Mouse (Mus musculus): ENCODE measurements around the gene Rpl36a-ps1. TPM values are rescaled to one million over a fixed set of nuclear protein-coding genes. Genes with fewer than 3 reads are reported as not detected.

Gene Rpl36a-ps1
- polyA plus RNA-seq, 1 experiment from 2014 or later, result 1.1 TPM

Other genes with a start within 250 kb of the Rpl36a-ps1 start
- gene Mzt1, start 51.8 kb upstream of the Rpl36a-ps1 start, polyA plus RNA-seq (2015; fragmentation: Nextera tagmentation; extraction: Ambion mirVana), result 125 and 128 TPM in 2 replicates
- 26.1 and 27.9 TPM in 2 replicates for gene Bora, start 51.9 kb upstream of the Rpl36a-ps1 start, polyA plus RNA-seq (2015; fragmentation: Nextera tagmentation; extraction: Ambion mirVana)
- gene Pibf1, start 105.1 kb upstream of the Rpl36a-ps1 start, polyA plus RNA-seq (2015; fragmentation: Nextera tagmentation; extraction: Ambion mirVana), result 19.6 and 22.2 TPM in 2 replicates
- gene Dis3, start 105.5 kb upstream of the Rpl36a-ps1 start, polyA plus RNA-seq (2015; fragmentation: Nextera tagmentation; extraction: Ambion mirVana), result 24.7 and 28.5 TPM in 2 replicates

Data from forebrain, embryonic 15.5 days (tissue).